Mouse (Mus musculus) testis, adult 2 months (tissue): ENCODE data around the gene Rexo1.

Experiments
- CTCF ChIP-seq: fragments of 200-500 bp; IDR thresholded peaks from 2 replicates; pipeline ENCODE4 v1.5.1; 2012; ENCODE audit warnings: low read depth, mild to moderate bottlenecking, inconsistent platforms, low read length, moderate library complexity; ENCODE audit not compliant: control insufficient read depth, insufficient read depth, insufficient replicate concordance
- POLR2A ChIP-seq: fragments of 200-500 bp; IDR thresholded peaks from 2 replicates; pipeline ENCODE4 v1.6.1; 2012; ENCODE audit warnings: low read depth, mild to moderate bottlenecking, inconsistent platforms, low read length, moderate library complexity; ENCODE audit not compliant: control insufficient read depth

DNA sequence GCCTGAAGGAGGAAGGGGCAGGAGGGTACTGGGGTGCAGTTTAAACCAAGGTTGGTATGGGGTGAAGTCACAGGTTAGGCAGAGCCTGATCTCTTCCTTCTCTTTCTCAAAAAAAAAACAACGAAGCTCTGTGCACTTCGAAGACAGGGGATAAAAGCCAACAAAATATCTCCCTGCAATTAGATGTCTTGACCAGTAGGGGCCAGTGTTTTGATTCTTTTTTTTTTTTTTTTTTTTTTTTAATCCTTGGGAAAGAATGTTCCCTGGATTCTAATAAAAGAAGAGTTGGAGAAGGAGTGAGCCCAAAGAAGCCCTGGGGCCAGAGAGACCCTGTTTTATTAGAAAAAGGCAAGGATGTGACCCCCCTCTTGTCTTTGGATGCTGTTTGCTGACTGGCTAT is 42.1 kb downstream of the Rexo1 start:
- TF ChIP-seq POLR2A: no peak
- no peak for TF ChIP-seq CTCF
